Mouse (Mus musculus) G1E (cell line): ENCODE data around the gene 2310033P09Rik.

Experiments used
- CTCF ChIP-seq: IDR thresholded peaks from 2 replicates; pipeline ENCODE4 v1.5.1; 2012; ENCODE audit warnings: low read depth, low read length, inconsistent platforms, mixed read lengths
- GATA1 ChIP-seq: IDR thresholded peaks from 2 replicates; pipeline ENCODE4 v1.6.1; 2012; ENCODE audit warnings: borderline replicate concordance, low read length, inconsistent platforms, mixed read lengths
- TAL1 ChIP-seq: conservative IDR thresholded peaks from 2 replicates; pipeline ENCODE4 v1.6.1; 2012; ENCODE audit warnings: low read depth, low read length, inconsistent platforms, mixed read lengths

- no peak for TF ChIP-seq CTCF
- TF ChIP-seq TAL1 = 0 out of 2 replicates have a peak, but pooled peaks have one; percentile 8
- TF ChIP-seq GATA1 = no peak
These were observed 17.0 kb downstream of the 2310033P09Rik start for GRCm38 (mm10) chr11:59225167-59225566.
